Mouse (Mus musculus) heart, adult 2 months (tissue): Measurements from ENCODE around the gene Stx3. TPM values are rescaled to one million over a fixed set of nuclear protein-coding genes. Genes with fewer than 3 reads are reported as not detected.
A peak's percentile ranks its signal among the peaks of the same experiment; 100 is the strongest.

Source experiments
- DNase-seq, 2 experiments: peaks; one replicate each; pipeline ENCODE4 v3.0.0; 2021
- H3K27ac ChIP-seq: fragments of 200-600 bp; 2 replicates; pipeline ENCODE4 v1.8.1; 2022
- H3K27me3 ChIP-seq: fragments of 200-500 bp; 2 replicates; pipeline ENCODE4 v1.6.1; 2012; ENCODE audit warnings: mild to moderate bottlenecking, low read length, inconsistent platforms, mixed read lengths; ENCODE audit not compliant: control insufficient read depth, insufficient read depth
- H3K36me3 ChIP-seq: fragments of 200-500 bp; 2 replicates; pipeline ENCODE4 v1.6.1; 2012; ENCODE audit warnings: low read length, inconsistent platforms; ENCODE audit not compliant: control insufficient read depth, insufficient read depth
- H3K4me1 ChIP-seq: fragments of 200-500 bp; 2 replicates; pipeline ENCODE4 v1.6.1; 2011; ENCODE audit warnings: low read length; ENCODE audit not compliant: control insufficient read depth, insufficient read depth
- H3K4me3 ChIP-seq: fragments of 200-600 bp; 2 replicates; pipeline ENCODE4 v1.8.1; 2022
- H3K79me2 ChIP-seq: fragments of 200-500 bp; replicated peaks from 2 replicates; pipeline ENCODE4 v1.6.1; 2012; ENCODE audit warnings: mild to moderate bottlenecking, inconsistent platforms, low read length, moderate library complexity, mixed read lengths; ENCODE audit not compliant: control insufficient read depth, insufficient read depth
- H3K9ac ChIP-seq: fragments of 200-500 bp; 2 replicates; pipeline ENCODE4 v1.6.1; 2012; ENCODE audit warnings: low read depth, mild to moderate bottlenecking, control low read depth, inconsistent platforms, low read length, mixed read lengths
- CTCF ChIP-seq: fragments of 200-600 bp; IDR thresholded peaks from 2 replicates; pipeline ENCODE4 v1.8.1; 2022; ENCODE audit warnings: antibody characterized with exemption, mild to moderate bottlenecking, moderate library complexity
- EP300 ChIP-seq: fragments of 200-500 bp; IDR thresholded peaks from 2 replicates; pipeline ENCODE4 v1.6.1; 2011; ENCODE audit warnings: low read depth, low read length, control low read depth; ENCODE audit not compliant: insufficient read depth
- POLR2A ChIP-seq: fragments of 200-500 bp; IDR thresholded peaks from 2 replicates; pipeline ENCODE4 v1.6.1; 2011; ENCODE audit warnings: mild to moderate bottlenecking, low read depth, low read length, control low read depth; ENCODE audit not compliant: insufficient read depth
- WGBS: fragments of 180-500 bp; shearing (Covaris S2); methylation state at CpG from one replicate; pipeline ENCODE4 v1.1.7; 2018; 5-methylcytosine and 5-hydroxymethylcytosine counted together
- intact Hi-C: fragments of 180-260 bp; cut with DNase I; formaldehyde crosslinking; loops from one replicate; pipeline ENCODE4 v1.15.1; 2025
- polyA plus RNA-seq: library from polyadenylated mRNA; depleted of rRNA; stranded (reverse); fragments of >200 nt; gene quantifications from 2 replicates; pipeline ENCODE4 v1.2.3, GENCODE M21; 2012
- total RNA-seq, 2 experiments: library from RNA; stranded (reverse); gene quantifications; 2 replicates each; pipeline ENCODE4 v1.2.3; 2021

Stx3 gene
- total and polyA plus RNA-seq, 3 experiments: 3.6 to 3.9 (median 3.9) TPM

- 1% methylated on average over 30 of the region's 30 CpGs for whole genome bisulfite sequencing
- H3K27me3 ChIP-seq: no peaks in the 10 kb centered on the region
- peak within 1 kb of the TSS; percentile 51 for H3K27ac ChIP-seq
- peaks cover 1% of the 10 kb centered on the region; the same call in 1 of the 2 replicates for H3K4me1 ChIP-seq
- no peaks in the 10 kb centered on the region for H3K79me2 ChIP-seq
- TF ChIP-seq CTCF: no peak
- peak; percentile 78 for TF ChIP-seq POLR2A
- TF ChIP-seq EP300: 0 out of 2 replicates have a peak, but pooled peaks have one; percentile 9
- no peaks in the 10 kb centered on the region for H3K36me3 ChIP-seq
- H3K4me3 ChIP-seq: peak within 1 kb of the TSS; percentile 78
- intact Hi-C loops: loop anchor here (2.0 kb wide), 2 partner anchors 142 to 242 kb away; partner anchors contain the start of gene Patl1
- peak within 1 kb of the TSS; percentile 77 for H3K9ac ChIP-seq
- DNase-seq: peak; percentile 86
These were observed 48.9 kb downstream of the Stx3 start, which contains the start of gene Mrpl16 for GRCm38 (mm10) chr19:11770205-11770892. Gene Mrpl16, plus strand, starts transcription at chr19:11770391.

DNA sequence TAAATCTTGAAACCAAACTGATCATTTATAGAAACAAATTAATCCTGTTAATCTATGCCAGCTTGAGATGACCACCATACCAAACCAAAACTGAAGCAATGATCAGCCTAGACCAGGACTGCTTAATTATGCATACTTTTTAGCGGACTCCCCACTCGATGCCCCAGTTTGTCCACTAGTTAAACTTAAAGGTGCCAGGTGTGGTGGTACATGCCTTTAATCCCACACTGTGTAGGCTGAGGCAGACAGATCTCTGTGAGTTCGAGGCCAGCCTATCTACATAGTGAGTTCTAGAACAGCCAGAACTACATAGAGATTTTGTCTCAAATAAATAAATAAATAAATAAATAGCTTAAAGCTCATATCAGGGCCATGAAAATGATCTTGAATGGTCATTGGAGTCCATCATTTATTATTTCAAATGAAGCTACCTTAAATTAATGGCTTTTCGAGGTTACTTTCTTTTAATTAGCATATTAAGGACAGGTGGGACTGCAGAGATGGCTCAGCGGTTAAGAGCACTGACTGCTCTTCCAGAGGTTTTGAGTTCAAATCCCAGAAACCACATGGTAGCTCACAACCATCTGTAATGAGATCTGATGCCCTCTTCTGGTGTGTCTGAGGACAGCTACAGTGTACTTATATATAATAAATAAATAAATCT is 49.8 kb downstream of the Stx3 start:
- 90% methylated on average over 5 of the region's 5 CpGs for WGBS
- no peaks in the 10 kb centered on the region for H3K79me2 ChIP-seq
- DNase-seq: no peak
- TF ChIP-seq POLR2A (no peak), EP300 (no peak)
- H3K27ac ChIP-seq: peak overlapping the region; percentile 51; the same call in 1 of the 2 replicates
- H3K36me3 ChIP-seq: no peaks in the 10 kb centered on the region
- peaks cover 1% of the 10 kb centered on the region; the same call in 1 of the 2 replicates for H3K4me1 ChIP-seq
- peak overlapping the region; percentile 78 for H3K4me3 ChIP-seq
- no peaks in the 10 kb centered on the region for H3K27me3 ChIP-seq
- no peak overlapping the region for H3K9ac ChIP-seq
- intact Hi-C loops: loop anchor here (5.0 kb wide), 1 partner anchor 157 kb away; no protein-coding TSS in a partner anchor

DNA sequence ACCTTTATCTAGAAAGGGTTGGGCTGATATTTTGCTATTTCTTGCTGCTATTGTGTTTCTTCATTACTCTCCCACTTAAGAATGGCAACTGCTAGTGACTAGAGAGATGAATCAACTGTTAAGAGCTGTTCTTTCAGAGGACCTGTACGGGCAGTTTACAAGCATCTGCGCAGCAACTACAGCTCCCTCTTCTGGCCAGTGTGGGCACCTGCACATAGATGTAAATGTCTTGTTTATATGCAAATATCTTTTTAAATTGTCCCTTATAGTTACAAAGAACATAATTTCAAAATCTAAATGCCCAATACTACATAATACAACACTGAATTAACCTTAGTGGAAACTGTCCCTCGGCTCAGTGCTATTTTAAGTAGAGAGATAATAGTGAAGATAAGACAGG is 51.0 kb downstream of the Stx3 start:
- Histone ChIP-seq H3K27me3 (no peaks in the 10 kb centered on the region), H3K9ac (no peak overlapping the region), H3K36me3 (no peaks in the 10 kb centered on the region), H3K4me1 (peaks cover 1% of the 10 kb centered on the region; the same call in 1 of the 2 replicates), H3K79me2 (no peaks in the 10 kb centered on the region), H3K27ac (no peak overlapping the region), H3K4me3 (no peak overlapping the region)
- TF ChIP-seq EP300 (no peak), CTCF (peak; percentile 83), POLR2A (no peak)
- DNase-seq: no peak
- 2% methylated on average over 3 of the region's 3 CpGs for WGBS
- intact Hi-C loops: loop anchor here (5.0 kb wide), 1 partner anchor 156 kb away; no protein-coding TSS in a partner anchor

DNA sequence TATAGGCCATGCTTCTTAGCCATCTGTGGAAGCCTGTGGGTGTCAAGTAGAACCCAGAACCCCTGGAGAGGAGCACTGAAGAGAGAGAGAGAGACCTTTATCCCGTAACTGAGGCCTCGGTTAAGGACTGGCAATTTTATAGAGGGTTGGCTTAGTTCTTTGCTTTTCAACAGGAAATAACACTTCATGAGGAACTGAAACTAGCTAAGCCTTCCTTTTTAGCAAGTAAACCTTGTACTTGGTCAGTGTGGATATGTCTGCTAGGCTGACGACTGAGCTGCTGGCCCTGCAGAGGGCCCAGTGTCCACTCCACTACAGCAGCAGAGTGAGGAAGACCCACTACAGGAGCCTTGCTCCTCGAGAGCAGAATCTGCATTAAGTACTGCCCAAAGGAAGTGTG is 52.8 kb downstream of the Stx3 start:
- Histone ChIP-seq H3K36me3 (no peaks in the 10 kb centered on the region), H3K27me3 (no peaks in the 10 kb centered on the region), H3K27ac (no peak overlapping the region), H3K4me3 (no peak overlapping the region), H3K4me1 (peaks cover 1% of the 10 kb centered on the region; the same call in 1 of the 2 replicates), H3K79me2 (no peaks in the 10 kb centered on the region), H3K9ac (no peak overlapping the region)
- intact Hi-C loops: loop anchor here (5.0 kb wide), 1 partner anchor 154 kb away; no protein-coding TSS in a partner anchor
- WGBS: 46% methylated on average over 4 of the region's 4 CpGs
- DNase-seq: peak in 1 of 2 experiments; percentile 24
- no peak for TF ChIP-seq CTCF
- TF ChIP-seq EP300: no peak
- no peak for TF ChIP-seq POLR2A

GRCm38 (mm10) chr19:11765059-11765458 is 54.1 kb downstream of the Stx3 start:
- Histone ChIP-seq H3K36me3 (no peaks in the 10 kb centered on the region), H3K27me3 (no peaks in the 10 kb centered on the region), H3K4me3 (no peak overlapping the region), H3K79me2 (no peaks in the 10 kb centered on the region), H3K4me1 (no peaks in the 10 kb centered on the region; the same call in 1 of the 2 replicates), H3K9ac (no peak overlapping the region), H3K27ac (no peak overlapping the region)
- TF ChIP-seq EP300: no peak
- TF ChIP-seq POLR2A: no peak
- WGBS: 73% methylated on average over 3 of the region's 3 CpGs
- DNase-seq: no peak
- intact Hi-C loops: loop anchor here (5.0 kb wide), 1 partner anchor 153 kb away; no protein-coding TSS in a partner anchor
